Mouse (Mus musculus): ENCODE results near the gene Uba3. TPM values are rescaled to one million over a fixed set of nuclear protein-coding genes. Genes with fewer than 3 reads are reported as not detected.

Uba3 gene
- total and polyA plus RNA-seq, 2 experiments from 2014 or later: 58.3 to 79.7 TPM

GRCm38 (mm10) chr6:97179367-97179828 is 26.0 kb downstream of the Uba3 start:
- 6% methylated on average over 11 of the region's 11 CpGs for WGBS

DNA sequence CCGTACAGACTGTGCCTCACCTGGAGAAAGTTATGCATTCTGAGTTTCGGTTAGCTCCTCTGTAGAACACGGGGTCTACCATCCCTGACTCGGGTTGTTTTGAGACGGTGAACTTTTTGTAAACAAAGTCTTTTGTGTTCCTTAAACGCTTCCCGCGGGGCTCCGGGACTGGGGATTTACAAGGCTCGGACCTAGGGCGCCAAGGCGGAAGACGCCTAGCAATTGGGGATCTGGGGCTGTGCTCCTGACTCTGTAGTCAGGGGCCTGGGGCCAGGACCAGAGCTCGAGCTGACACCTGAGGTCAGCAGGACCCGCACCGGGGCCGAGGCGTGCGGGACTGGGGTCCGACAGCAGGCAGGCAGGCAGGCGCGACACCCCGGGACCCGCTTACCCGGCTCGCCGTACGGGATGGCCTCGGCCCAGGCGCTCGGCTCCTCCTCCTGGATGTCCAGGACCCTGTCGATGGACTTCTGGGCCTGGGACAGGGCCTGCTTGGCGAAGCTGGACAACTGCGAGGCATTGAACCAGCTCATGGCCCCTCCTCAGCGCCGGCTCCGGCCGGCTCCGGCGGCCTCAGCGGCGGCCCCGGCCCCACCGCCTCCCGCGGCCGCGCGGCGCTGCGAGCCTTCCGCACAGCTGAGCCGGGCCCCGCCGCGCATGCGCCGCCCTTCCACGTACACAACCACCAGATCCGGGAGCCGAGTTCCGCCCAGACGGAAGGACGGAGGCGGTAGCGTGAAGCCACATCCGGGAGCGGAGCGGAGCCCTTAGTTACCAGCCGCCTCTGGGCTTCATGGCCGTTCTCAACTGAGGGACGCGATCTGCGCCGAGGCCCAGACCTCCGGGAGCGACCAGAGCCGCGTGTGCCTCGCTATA is 26.7 kb downstream of the Uba3 start, which contains the start of gene Tmf1:
TSS of gene Tmf1 (minus strand) at position 632 of the 876 bp plus-strand sequence.
- ATAC-seq (ENCODE audit: insufficient read depth, low read depth) (peak; percentile 97), DNase-seq (ENCODE audit: low spot score) (peak; percentile 93)
- Histone ChIP-seq H3K4me1 (ENCODE audit: control insufficient read depth, insufficient read depth) (peaks cover 13% of the 10 kb centered on the region), H3K36me3 (replicated peaks; ENCODE audit: control insufficient read depth, insufficient read depth, low read length) (peaks cover 19% of the 10 kb centered on the region; the same call in 1 of the 2 replicates), H3K9me3 (replicated peaks; ENCODE audit: control insufficient read depth, low read length) (no peaks in the 10 kb centered on the region), H3K4me3 (ENCODE audit: low read depth, low read length) (peak within 1 kb of the TSS; percentile 91), H3K27me3 (ENCODE audit: control insufficient read depth, insufficient read depth, low read length) (no peaks in the 10 kb centered on the region), H3K9ac (replicated peaks; ENCODE audit: low read depth, low read length) (peak within 1 kb of the TSS; percentile 96), H3K27ac (ENCODE audit: low read depth) (peak within 1 kb of the TSS; percentile 89), H3K4me2 (ENCODE audit: low read depth, low read length) (peak within 1 kb of the TSS; percentile 68)
- WGBS: under 1% methylated on average over 78 of the region's 80 CpGs
- TF ChIP-seq EP300 (IDR thresholded peaks at IDR 0.05; ENCODE audit: low read depth): no peak; the same call in 1 of the 2 replicates

More at GRCm38 (mm10) chr6:97179367-97179828, 26.0 kb downstream of the Uba3 start:
- Histone ChIP-seq H3K4me1 (ENCODE audit: control insufficient read depth, insufficient read depth) (peaks cover 13% of the 10 kb centered on the region), H3K4me2 (ENCODE audit: low read depth, low read length) (peak overlapping the region; percentile 68), H3K9ac (replicated peaks; ENCODE audit: low read depth, low read length) (peak overlapping the region; percentile 96), H3K36me3 (replicated peaks; ENCODE audit: control insufficient read depth, insufficient read depth, low read length) (peaks cover 21% of the 10 kb centered on the region; the same call in 1 of the 2 replicates), H3K27me3 (ENCODE audit: control insufficient read depth, insufficient read depth, low read length) (no peaks in the 10 kb centered on the region), H3K9me3 (replicated peaks; ENCODE audit: control insufficient read depth, low read length) (no peaks in the 10 kb centered on the region), H3K27ac (ENCODE audit: low read depth) (peak overlapping the region; percentile 89), H3K4me3 (ENCODE audit: low read depth, low read length) (peak overlapping the region; percentile 91)
- ATAC-seq (ENCODE audit: insufficient read depth, low read depth) (peak; percentile 51), DNase-seq (ENCODE audit: low spot score) (peak; percentile 22)
- TF ChIP-seq CTCF (IDR thresholded peaks at IDR 0.05; ENCODE audit: low read depth): no peak
- 0 out of 2 replicates have a peak, but pooled peaks have one; percentile 47 for TF ChIP-seq EP300 (IDR thresholded peaks at IDR 0.05; ENCODE audit: low read depth)

GRCm38 (mm10) chr6:97175716-97176115 is 29.7 kb downstream of the Uba3 start:
- Histone ChIP-seq H3K9me3 (replicated peaks; ENCODE audit: control insufficient read depth, low read length) (no peaks in the 10 kb centered on the region; the same call in 1 of the 2 replicates), H3K4me2 (ENCODE audit: low read depth, low read length) (no peak overlapping the region), H3K9ac (replicated peaks; ENCODE audit: low read depth, low read length) (no peak overlapping the region), H3K4me1 (ENCODE audit: control insufficient read depth, insufficient read depth) (peaks cover 13% of the 10 kb centered on the region), H3K4me3 (ENCODE audit: low read depth, low read length) (no peak overlapping the region), H3K27me3 (ENCODE audit: control insufficient read depth, insufficient read depth, low read length) (no peaks in the 10 kb centered on the region), H3K36me3 (replicated peaks; ENCODE audit: control insufficient read depth, insufficient read depth, low read length) (peaks cover 33% of the 10 kb centered on the region), H3K27ac (ENCODE audit: low read depth) (no peak overlapping the region)
- 61% methylated on average over 11 of the region's 11 CpGs for WGBS
- DNase-seq (ENCODE audit: low spot score): no peak
- TF ChIP-seq EP300 (IDR thresholded peaks at IDR 0.05; ENCODE audit: low read depth) (no peak), CTCF (IDR thresholded peaks at IDR 0.05; ENCODE audit: low read depth) (no peak)
- ATAC-seq (ENCODE audit: insufficient read depth, low read depth): no peak

GRCm38 (mm10) chr6:97150156-97150555 is 55.3 kb downstream of the Uba3 start:
- ATAC-seq (ENCODE audit: insufficient read depth, low read depth): no peak
- TF ChIP-seq EP300 (IDR thresholded peaks at IDR 0.05; ENCODE audit: low read depth) (no peak), CTCF (IDR thresholded peaks at IDR 0.05; ENCODE audit: low read depth) (peak; percentile 28)

GRCm38 (mm10) chr6:97149721-97150120 is 55.7 kb downstream of the Uba3 start:
- no peak overlapping the region for H3K4me2 ChIP-seq (ENCODE audit: low read depth, low read length)
- TF ChIP-seq CTCF (IDR thresholded peaks at IDR 0.05; ENCODE audit: low read depth) (no peak), EP300 (IDR thresholded peaks at IDR 0.05; ENCODE audit: low read depth) (no peak)

More at GRCm38 (mm10) chr6:97150156-97150555, 55.3 kb downstream of the Uba3 start:
- Histone ChIP-seq H3K36me3 (replicated peaks; ENCODE audit: control insufficient read depth, insufficient read depth, low read length) (peaks cover 9% of the 10 kb centered on the region), H3K9me3 (replicated peaks; ENCODE audit: control insufficient read depth, low read length) (no peaks in the 10 kb centered on the region), H3K27me3 (ENCODE audit: control insufficient read depth, insufficient read depth, low read length) (no peaks in the 10 kb centered on the region), H3K4me1 (ENCODE audit: control insufficient read depth, insufficient read depth) (peaks cover 12% of the 10 kb centered on the region), H3K4me2 (ENCODE audit: low read depth, low read length) (no peak overlapping the region), H3K4me3 (ENCODE audit: low read depth, low read length) (no peak overlapping the region), H3K27ac (ENCODE audit: low read depth) (no peak overlapping the region), H3K9ac (replicated peaks; ENCODE audit: low read depth, low read length) (no peak overlapping the region)
- WGBS: 78% methylated on average over 6 of the region's 6 CpGs
- no peak for DNase-seq (ENCODE audit: low spot score)

More at GRCm38 (mm10) chr6:97149721-97150120, 55.7 kb downstream of the Uba3 start:
- Histone ChIP-seq H3K27me3 (ENCODE audit: control insufficient read depth, insufficient read depth, low read length) (no peaks in the 10 kb centered on the region), H3K36me3 (replicated peaks; ENCODE audit: control insufficient read depth, insufficient read depth, low read length) (peaks cover 9% of the 10 kb centered on the region), H3K4me3 (ENCODE audit: low read depth, low read length) (no peak overlapping the region), H3K9ac (replicated peaks; ENCODE audit: low read depth, low read length) (no peak overlapping the region), H3K9me3 (replicated peaks; ENCODE audit: control insufficient read depth, low read length) (no peaks in the 10 kb centered on the region), H3K4me1 (ENCODE audit: control insufficient read depth, insufficient read depth) (peaks cover 12% of the 10 kb centered on the region), H3K27ac (ENCODE audit: low read depth) (no peak overlapping the region)
- 53% methylated on average over 2 of the region's 2 CpGs for WGBS
- DNase-seq (ENCODE audit: low spot score) (no peak), ATAC-seq (ENCODE audit: insufficient read depth, low read depth) (no peak)

All from heart, postnatal 0 days (tissue).